Mouse (Mus musculus) layer of hippocampus, adult 11-12 months (tissue): ENCODE results near the gene Vangl2.

ENCODE experiments used
- DNase-seq: peaks from one replicate; pipeline ENCODE4 v3.0.0; 2022; ENCODE audit warnings: low spot score

Vangl2 gene

GRCm38 (mm10) chr1:172028394-172029275 is at the start of gene Vangl2:
Gene Vangl2, minus strand, starts transcription at chr1:172028444.
- DNase-seq: no peak

- no peak for DNase-seq
Observed at GRCm38 (mm10) chr1:172077981-172078380, 49.7 kb upstream of the Vangl2 start.

GRCm38 (mm10) chr1:172072604-172073003 is 44.4 kb upstream of the Vangl2 start:
- no peak for DNase-seq

GRCm38 (mm10) chr1:172071556-172071955 is 43.3 kb upstream of the Vangl2 start:
- DNase-seq: no peak

- no peak for DNase-seq
Observed at GRCm38 (mm10) chr1:172070227-172070626, 42.0 kb upstream of the Vangl2 start.

- DNase-seq: peak; percentile 30
Observed at GRCm38 (mm10) chr1:172064613-172065141, 36.4 kb upstream of the Vangl2 start.

- DNase-seq: no peak
Observed at GRCm38 (mm10) chr1:172063291-172064023, 35.2 kb upstream of the Vangl2 start.

- no peak for DNase-seq
Observed at GRCm38 (mm10) chr1:172062101-172062500, 33.9 kb upstream of the Vangl2 start.

GRCm38 (mm10) chr1:172061217-172061616 is 33.0 kb upstream of the Vangl2 start:
- no peak for DNase-seq

GRCm38 (mm10) chr1:172060659-172061058 is 32.4 kb upstream of the Vangl2 start:
- DNase-seq: no peak

GRCm38 (mm10) chr1:172058874-172059273 is 30.6 kb upstream of the Vangl2 start:
- no peak for DNase-seq

- DNase-seq: no peak
Observed at GRCm38 (mm10) chr1:172058321-172058720, 30.1 kb upstream of the Vangl2 start.

- DNase-seq: no peak
Observed at GRCm38 (mm10) chr1:172057491-172057921, 29.3 kb upstream of the Vangl2 start, which contains the start of gene Nhlh1. Gene Nhlh1, minus strand, starts transcription at chr1:172057573.

GRCm38 (mm10) chr1:172056251-172056650 is 28.0 kb upstream of the Vangl2 start:
- DNase-seq: peak; percentile 20

GRCm38 (mm10) chr1:172053541-172054440 is 25.5 kb upstream of the Vangl2 start:
- no peak for DNase-seq

GRCm38 (mm10) chr1:172052766-172053279 is 24.6 kb upstream of the Vangl2 start:
- no peak for DNase-seq

GRCm38 (mm10) chr1:172049131-172049782 is 21.0 kb upstream of the Vangl2 start:
- no peak for DNase-seq

GRCm38 (mm10) chr1:172048241-172048734 is 20.0 kb upstream of the Vangl2 start:
- no peak for DNase-seq

- DNase-seq: peak; percentile 58
Observed at GRCm38 (mm10) chr1:172046938-172047337, 18.7 kb upstream of the Vangl2 start.

- DNase-seq: no peak
Observed at GRCm38 (mm10) chr1:172046410-172046809, 18.2 kb upstream of the Vangl2 start.

GRCm38 (mm10) chr1:172029914-172030313 is 1.7 kb upstream of the Vangl2 start:
- no peak for DNase-seq
